28 mouse cellular contexts compared by ENCODE assay signal in the genomic region with DNA sequence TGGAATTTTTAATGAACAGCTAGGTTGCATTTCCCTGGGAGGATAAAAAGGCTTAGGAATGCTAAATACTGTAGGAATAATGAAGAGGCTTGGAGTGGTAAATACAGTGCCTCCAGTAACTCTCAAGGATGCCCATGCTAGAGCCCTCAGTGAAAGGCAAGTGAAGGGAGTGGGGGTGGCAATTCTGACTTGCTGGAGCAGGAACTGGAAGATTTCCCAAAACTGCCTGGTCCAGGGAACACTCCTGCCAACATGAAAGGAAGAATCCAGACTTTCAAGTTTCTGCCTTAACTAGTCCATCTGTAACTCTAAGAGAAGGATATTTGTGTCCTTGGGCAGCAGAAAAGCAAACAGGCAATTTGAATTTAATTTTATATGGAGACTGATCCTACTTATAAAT. TPM values are rescaled to one million over a fixed set of nuclear protein-coding genes. Genes with fewer than 3 reads are reported as not detected.
DNase-seq lines count a peak whose midpoint lies in the region; ATAC-seq lines count a peak whose summit lies in the region.
"Had no signal": no experiment of that assay in that cellular context is flagged by ENCODE, and none has a peak within 500 bp of the region (broad histone marks: within the 10 kb centered on the region; RNA-seq: fewer than 3 reads in every experiment).

No protein-coding gene starts in this region.

- peak; percentile 44 for DNase-seq in left cerebral cortex, adult 11 months (ENCODE audit: low spot score)
- DNase-seq in left cerebral cortex, postnatal 4 days, result no peak
- peak; percentile 41 to 59 for DNase-seq in left cerebral cortex, postnatal 14 days (ENCODE audit: low spot score in 2 of 2)
- DNase-seq in embryo, embryonic 9.5 days (ENCODE audit: extremely low spot score), result no peak
- DNase-seq in liver, result no peak
- DNase-seq in embryonic facial prominence, embryonic 10.5 days (ENCODE audit: low spot score), result no peak
- DNase-seq: adrenal gland, postnatal 10 days; cerebellum, adult 11-12 months; cerebellum, postnatal 25 days; gastrocnemius, postnatal 10 days; heart, adult 11 months; heart, postnatal 14 days; kidney, adult 9 months; liver, embryonic 13.5 days; thymus, postnatal 36 days had no signal

- no peak overlapping the region for H3K9ac ChIP-seq in forebrain, embryonic 16.5 days (replicated peaks; ENCODE audit: low read depth, low read length)
- H3K9ac ChIP-seq in forebrain, embryonic 15.5 days (replicated peaks), result no peak overlapping the region
- H3K9ac ChIP-seq: heart, embryonic 12.5 days; hindbrain, embryonic 13.5 days; limb, embryonic 12.5 days; liver, embryonic 13.5 days; lung, embryonic 15.5 days had no signal

- no peaks in the 10 kb centered on the region for H3K27me3 ChIP-seq in forebrain, embryonic 16.5 days (replicated peaks; ENCODE audit: control insufficient read depth, insufficient read depth, low read length)
- H3K27me3 ChIP-seq in forebrain, embryonic 15.5 days, result no peaks in the 10 kb centered on the region
- no peaks in the 10 kb centered on the region for H3K27me3 ChIP-seq in embryonic facial prominence, embryonic 10.5 days (replicated peaks; ENCODE audit: low read depth, poor library complexity, severe bottlenecking)
- H3K27me3 ChIP-seq: heart, embryonic 12.5 days; hindbrain, embryonic 13.5 days; limb, embryonic 12.5 days; liver, embryonic 13.5 days; lung, embryonic 15.5 days had no signal

- H3K4me1 ChIP-seq in forebrain, embryonic 16.5 days (replicated peaks; ENCODE audit: control insufficient read depth, insufficient read depth, low read length), result no peaks in the 10 kb centered on the region
- H3K4me1 ChIP-seq in forebrain, embryonic 15.5 days, result no peaks in the 10 kb centered on the region
- no peaks in the 10 kb centered on the region for H3K4me1 ChIP-seq in embryonic facial prominence, embryonic 10.5 days
- H3K4me1 ChIP-seq: heart, embryonic 12.5 days; hindbrain, embryonic 13.5 days; limb, embryonic 12.5 days; liver, embryonic 13.5 days; lung, embryonic 15.5 days; midbrain, embryonic 10.5 days had no signal

- H3K4me2 ChIP-seq in forebrain, embryonic 16.5 days (ENCODE audit: low read length), result no peak overlapping the region
- H3K4me2 ChIP-seq in forebrain, embryonic 15.5 days (replicated peaks), result no peak overlapping the region
- H3K4me2 ChIP-seq: heart, embryonic 12.5 days; hindbrain, embryonic 13.5 days; limb, embryonic 12.5 days; liver, embryonic 13.5 days; lung, embryonic 15.5 days had no signal

- intact Hi-C loops in left cerebral cortex, postnatal 4 days (cut with DNase I), result no loop called here
- intact Hi-C loops in left cerebral cortex, postnatal 14 days (cut with DNase I), result no loop called here

- no peaks in the 10 kb centered on the region for H3K36me3 ChIP-seq in forebrain, embryonic 16.5 days (ENCODE audit: control insufficient read depth, insufficient read depth)
- H3K36me3 ChIP-seq in forebrain, embryonic 15.5 days, result no peaks in the 10 kb centered on the region
- no peaks in the 10 kb centered on the region for H3K36me3 ChIP-seq in embryonic facial prominence, embryonic 10.5 days (replicated peaks)
- H3K36me3 ChIP-seq: G1E; heart, embryonic 12.5 days; hindbrain, embryonic 13.5 days; limb, embryonic 12.5 days; liver, embryonic 13.5 days; lung, embryonic 15.5 days; midbrain, embryonic 10.5 days had no signal

- no peaks in the 10 kb centered on the region for H3K9me3 ChIP-seq in forebrain, embryonic 16.5 days (ENCODE audit: control insufficient read depth, low read length)
- no peaks in the 10 kb centered on the region for H3K9me3 ChIP-seq in forebrain, embryonic 15.5 days
- H3K9me3 ChIP-seq in embryonic facial prominence, embryonic 10.5 days, result no peaks in the 10 kb centered on the region
- H3K9me3 ChIP-seq: heart, embryonic 12.5 days; hindbrain, embryonic 13.5 days; limb, embryonic 12.5 days; liver, embryonic 13.5 days; lung, embryonic 15.5 days; midbrain, embryonic 10.5 days had no signal

- no peak overlapping the region for H3K4me3 ChIP-seq in forebrain, embryonic 16.5 days (replicated peaks; ENCODE audit: low read length)
- H3K4me3 ChIP-seq in forebrain, embryonic 15.5 days, result no peak overlapping the region
- no peak overlapping the region for H3K4me3 ChIP-seq in embryonic facial prominence, embryonic 10.5 days
- H3K4me3 ChIP-seq: heart, embryonic 12.5 days; hindbrain, embryonic 13.5 days; limb, embryonic 12.5 days; liver, embryonic 13.5 days; lung, embryonic 15.5 days; midbrain, embryonic 10.5 days had no signal

- ATAC-seq in forebrain, embryonic 16.5 days, result peak; percentile 33; the same call in 1 of the 2 replicates
- no peak for ATAC-seq in forebrain, embryonic 15.5 days (replicated peaks)
- ATAC-seq: activated CD4-positive, CD25-positive, alpha-beta regulatory T cell, adult 4 months; inflammation-experienced regulatory T-cells, adult 6 months had no signal

- H3K27ac ChIP-seq in forebrain, embryonic 16.5 days (ENCODE audit: low read length), result no peak overlapping the region
- H3K27ac ChIP-seq in forebrain, embryonic 15.5 days (replicated peaks), result no peak overlapping the region
- H3K27ac ChIP-seq in embryonic facial prominence, embryonic 10.5 days (replicated peaks), result no peak overlapping the region
- H3K27ac ChIP-seq: hindbrain, embryonic 13.5 days; limb, embryonic 12.5 days; liver, embryonic 13.5 days; lung, embryonic 15.5 days; macrophage; midbrain, embryonic 10.5 days had no signal

RNA-seq across cellular contexts. Expression of a gene that starts 34.2 kb away (rescaled TPM):
- polyA plus RNA-seq in forebrain, embryonic 16.5 days (2015; fragmentation: Nextera tagmentation; extraction: Ambion mirVana), result not detected in 2 replicates
- not detected in 2 replicates for polyA plus RNA-seq in forebrain, embryonic 15.5 days (2015; fragmentation: Nextera tagmentation; extraction: Ambion mirVana)
- under 1 TPM; 0.46 to 0.70 TPM for total RNA-seq in left cerebral cortex, postnatal 4 days (2021)
- total RNA-seq in left cerebral cortex, postnatal 14 days (2021), result under 1 TPM; 0.47 to 0.64 TPM
- 2.2 and 2.3 TPM in 2 replicates for polyA plus RNA-seq in embryonic facial prominence, embryonic 10.5 days (2016; fragmentation: Nextera tagmentation; extraction: Ambion mirVana)
- total RNA-seq: adrenal gland, postnatal 10 days; gastrocnemius, postnatal 10 days; heart, postnatal 14 days; neutrophil, adult 5-6 weeks had no signal
- polyA plus RNA-seq: activated CD4-positive, CD25-positive, alpha-beta regulatory T cell, adult 4 months; G1E; heart, embryonic 12.5 days; inflammation-experienced regulatory T-cells, adult 6 months; large intestine, adult 2 months; limb, embryonic 12.5 days; liver, embryonic 13.5 days; lung, embryonic 15.5 days; macrophage; midbrain, embryonic 10.5 days had no signal

Comparison
In these comparisons a context has a peak if more than half of its experiments do, and no peak if none do; other contexts are left out.
1. DNase-seq: peak in left cerebral cortex, adult 11 months (single experiment) and left cerebral cortex, postnatal 14 days (2 of 2); none in left cerebral cortex, postnatal 4 days (single experiment), embryo, embryonic 9.5 days (single experiment), liver (single experiment) and embryonic facial prominence, embryonic 10.5 days (single experiment).